Mouse (Mus musculus) stomach, embryonic 16.5 days (tissue): ENCODE results near the gene Wnt3. TPM values are rescaled to one million over a fixed set of nuclear protein-coding genes. Genes with fewer than 3 reads are reported as not detected.

Experiments used
- ATAC-seq: fragments of 200-750 bp; cut with Nextera tagmentation; 2 replicates; pipeline ENCODE4 v1.8.0; 2017; ENCODE audit warnings: moderate number of reproducible peaks, moderate TSS enrichment; ENCODE audit not compliant: insufficient read depth, low FRiP score
- H3K27ac ChIP-seq: fragments of 300-500 bp; sonication (generic); 2 replicates; pipeline ENCODE4 v1.5.1; 2014; ENCODE audit warnings: low read length
- H3K27me3 ChIP-seq: fragments of 300-500 bp; sonication (generic); 2 replicates; pipeline ENCODE4 v1.6.1; 2014; ENCODE audit warnings: low read length, control low read depth, mixed read lengths; ENCODE audit not compliant: control insufficient read depth, insufficient read depth
- H3K36me3 ChIP-seq: fragments of 300-500 bp; sonication (generic); 2 replicates; pipeline ENCODE4 v1.6.1; 2014; ENCODE audit warnings: low read length; ENCODE audit not compliant: control insufficient read depth, insufficient read depth
- H3K4me1 ChIP-seq: fragments of 300-500 bp; sonication (generic); 2 replicates; pipeline ENCODE4 v1.6.1; 2014; ENCODE audit warnings: low read length, control low read depth, mixed read lengths; ENCODE audit not compliant: control insufficient read depth, insufficient read depth
- H3K4me2 ChIP-seq: fragments of 300-500 bp; sonication (generic); 2 replicates; pipeline ENCODE4 v1.6.1; 2014; ENCODE audit warnings: low read depth, low read length, mixed read lengths
- H3K4me3 ChIP-seq: fragments of 300-500 bp; sonication (generic); replicated peaks from 2 replicates; pipeline ENCODE4 v1.5.1; 2014; ENCODE audit warnings: mild to moderate bottlenecking, low read length
- H3K9ac ChIP-seq: fragments of 300-500 bp; sonication (generic); 2 replicates; pipeline ENCODE4 v1.6.1; 2014; ENCODE audit warnings: low read length
- H3K9me3 ChIP-seq: fragments of 300-500 bp; sonication (generic); replicated peaks from 2 replicates; pipeline ENCODE4 v1.6.1; 2016; ENCODE audit warnings: low read length, control low read depth; ENCODE audit not compliant: control insufficient read depth
- WGBS: fragments of 180-500 bp; shearing (Covaris S2); extraction: QIAGEN DNeasy Blood & Tissue Kit; methylation state at CpG from one replicate; pipeline ENCODE4 v1.1.7; 2014; 5-methylcytosine and 5-hydroxymethylcytosine counted together
- polyA plus RNA-seq: library from polyadenylated mRNA; unstranded; fragments of >200 nt; fragmentation: Nextera tagmentation; extraction: Ambion mirVana; gene quantifications from 2 replicates; pipeline ENCODE4 v1.2.1, GENCODE M21; 2015

The Wnt3 gene
- polyA plus RNA-seq, 1 experiment from 2014 or later: 0.06 TPM

DNA sequence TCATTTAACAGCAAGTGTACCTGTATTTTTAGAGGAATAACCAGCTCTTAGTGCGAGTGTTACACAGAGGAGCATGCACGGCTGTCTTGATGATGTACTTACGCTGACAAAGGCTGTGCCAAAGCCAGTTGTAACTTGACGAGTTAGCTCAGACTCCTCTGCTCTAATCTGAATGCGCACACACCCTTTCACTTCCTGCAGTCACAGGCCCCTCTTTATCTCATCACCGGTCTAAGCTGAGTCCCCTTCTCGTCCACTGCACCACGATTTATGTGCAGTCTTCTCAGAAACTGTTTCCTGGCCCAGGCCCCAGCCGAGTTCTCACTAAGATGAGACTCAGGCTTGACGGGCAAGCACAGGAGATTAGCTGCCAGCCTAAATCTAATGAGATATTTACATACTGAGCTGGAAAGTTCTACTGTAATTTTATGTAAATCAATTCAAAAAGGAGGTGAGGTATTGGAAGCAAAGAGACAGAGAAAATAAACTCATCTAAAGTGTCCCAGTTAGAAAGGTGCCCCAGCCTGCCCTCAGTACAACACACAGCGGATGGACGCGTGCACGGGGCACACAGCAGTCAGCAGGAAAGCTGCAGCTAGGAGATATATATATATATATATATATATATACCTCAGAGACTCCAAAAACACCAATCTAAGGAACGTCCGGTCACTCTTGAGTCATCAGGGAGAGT, 78.8 kb downstream of the Wnt3 start:
- H3K27me3 ChIP-seq: no peaks in the 10 kb centered on the region
- no peaks in the 10 kb centered on the region for H3K9me3 ChIP-seq
- H3K9ac ChIP-seq: no peak overlapping the region
- H3K4me3 ChIP-seq: no peak overlapping the region
- no peak overlapping the region for H3K4me2 ChIP-seq
- no peaks in the 10 kb centered on the region for H3K4me1 ChIP-seq
- no peak for ATAC-seq
- WGBS: 61% methylated on average over 16 of the region's 16 CpGs
- no peak overlapping the region for H3K27ac ChIP-seq
- no peaks in the 10 kb centered on the region for H3K36me3 ChIP-seq

DNA sequence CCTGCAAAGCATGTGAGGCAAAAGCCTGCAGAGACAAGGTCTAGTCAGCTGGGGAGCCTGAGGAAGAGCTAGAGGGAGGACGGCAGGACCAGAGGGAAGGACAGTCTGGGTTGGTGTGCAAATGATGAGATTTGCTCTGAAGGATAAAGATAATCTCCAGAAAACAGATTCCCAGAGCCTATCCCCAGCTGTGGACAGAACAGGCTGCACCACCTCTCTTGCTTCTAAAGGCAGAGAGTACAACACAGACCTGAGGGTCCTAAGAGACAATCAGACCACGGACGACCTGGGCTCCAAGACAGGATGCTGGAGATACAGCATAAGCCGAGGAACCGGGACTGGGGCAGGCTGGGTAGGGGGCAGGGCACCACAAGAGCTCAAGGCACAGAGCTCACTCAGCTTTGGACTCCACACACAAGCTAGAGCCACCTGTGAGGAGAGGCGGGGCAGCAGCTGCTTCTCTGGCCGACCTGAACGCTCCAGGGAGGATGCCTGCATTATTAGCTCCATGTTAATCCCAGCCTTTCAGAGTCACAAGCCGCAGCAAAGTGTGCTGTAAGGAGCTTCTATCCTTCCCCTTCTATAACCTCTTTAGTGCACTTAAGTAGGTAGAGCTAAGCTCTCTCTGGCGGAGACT, 79.5 kb downstream of the Wnt3 start:
- H3K27ac ChIP-seq: no peak overlapping the region
- H3K9me3 ChIP-seq: no peaks in the 10 kb centered on the region
- no peak overlapping the region for H3K4me2 ChIP-seq
- H3K27me3 ChIP-seq: no peaks in the 10 kb centered on the region
- H3K9ac ChIP-seq: no peak overlapping the region
- H3K4me1 ChIP-seq: no peaks in the 10 kb centered on the region
- no peak for ATAC-seq
- 59% methylated on average over 10 of the region's 10 CpGs for WGBS
- peaks cover 2% of the 10 kb centered on the region; the same call in 1 of the 2 replicates for H3K36me3 ChIP-seq
- H3K4me3 ChIP-seq: no peak overlapping the region

DNA sequence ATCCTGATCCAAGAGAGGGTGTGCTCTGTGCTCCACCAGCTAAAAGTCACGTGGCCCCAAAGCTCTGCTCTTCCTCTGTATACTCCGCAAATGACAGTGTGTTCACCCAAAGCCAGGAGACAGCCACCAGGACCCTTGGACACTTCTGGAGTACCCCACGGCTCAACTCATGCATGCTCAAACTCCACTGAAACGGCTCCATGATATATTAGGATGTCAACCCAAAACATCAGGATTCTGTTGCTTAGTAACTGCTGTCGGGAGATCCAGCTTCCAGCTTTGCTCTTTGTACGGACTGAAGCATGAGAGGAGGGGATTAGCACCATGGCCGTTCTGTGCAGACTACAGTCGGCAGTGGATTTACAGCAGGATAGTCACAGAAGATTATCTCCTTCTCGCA, 80.3 kb downstream of the Wnt3 start:
- no peaks in the 10 kb centered on the region for H3K27me3 ChIP-seq
- no peak overlapping the region for H3K9ac ChIP-seq
- H3K4me2 ChIP-seq: no peak overlapping the region
- peaks cover 3% of the 10 kb centered on the region; the same call in 1 of the 2 replicates for H3K36me3 ChIP-seq
- H3K9me3 ChIP-seq: no peaks in the 10 kb centered on the region
- H3K4me3 ChIP-seq: no peak overlapping the region
- ATAC-seq: no peak
- no peaks in the 10 kb centered on the region for H3K4me1 ChIP-seq
- H3K27ac ChIP-seq: no peak overlapping the region
- 60% methylated on average over 9 of the region's 9 CpGs for WGBS

DNA sequence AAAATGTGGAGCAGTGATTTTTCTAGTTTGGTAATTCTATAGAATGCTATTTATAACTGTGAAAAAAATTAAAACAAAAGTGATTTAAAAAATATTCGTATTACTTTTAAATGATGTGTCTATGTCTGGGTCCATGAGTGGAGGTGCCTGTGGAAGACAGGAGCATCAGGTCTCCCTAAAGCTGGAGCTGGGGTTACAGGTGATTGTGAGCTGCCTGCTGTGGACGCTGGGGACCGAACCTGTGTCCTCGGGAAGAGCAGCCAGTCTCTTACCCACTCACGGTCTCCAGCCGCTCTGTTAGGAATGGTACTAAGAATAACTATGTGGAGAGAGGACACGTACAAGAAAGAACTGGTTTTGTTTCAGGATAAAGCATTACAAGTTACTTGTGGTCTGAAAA, 82.7 kb downstream of the Wnt3 start:
- Histone ChIP-seq H3K9ac (no peak overlapping the region), H3K27ac (no peak overlapping the region), H3K4me3 (no peak overlapping the region), H3K27me3 (no peaks in the 10 kb centered on the region), H3K4me1 (no peaks in the 10 kb centered on the region), H3K9me3 (no peaks in the 10 kb centered on the region), H3K4me2 (no peak overlapping the region), H3K36me3 (peaks cover 6% of the 10 kb centered on the region)
- WGBS: 89% methylated on average over 7 of the region's 7 CpGs
- no peak for ATAC-seq

DNA sequence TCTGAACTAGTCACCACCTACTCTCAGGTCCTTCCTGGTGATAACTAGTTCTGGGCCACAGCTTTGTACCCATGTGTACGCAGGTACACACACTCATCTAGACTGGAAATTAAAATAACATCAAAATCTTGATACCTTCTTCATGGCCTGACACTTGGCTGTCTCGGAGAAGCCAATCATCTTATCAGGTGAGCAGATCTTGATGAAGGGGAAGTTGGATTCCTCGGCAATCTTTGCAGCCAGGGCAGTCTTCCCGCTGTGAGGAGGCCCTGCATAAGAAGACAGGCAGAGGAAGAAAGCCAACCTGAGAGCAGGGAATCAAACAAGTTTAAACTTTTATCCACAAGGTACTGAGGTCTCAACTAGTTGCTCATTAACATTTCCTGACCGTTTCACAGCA, 84.8 kb downstream of the Wnt3 start:
- no peaks in the 10 kb centered on the region for H3K4me1 ChIP-seq
- 60% methylated on average over 5 of the region's 5 CpGs for WGBS
- no peaks in the 10 kb centered on the region for H3K27me3 ChIP-seq
- no peak overlapping the region for H3K27ac ChIP-seq
- peaks cover 10% of the 10 kb centered on the region for H3K36me3 ChIP-seq
- no peaks in the 10 kb centered on the region for H3K9me3 ChIP-seq
- H3K9ac ChIP-seq: no peak overlapping the region
- no peak overlapping the region for H3K4me3 ChIP-seq
- H3K4me2 ChIP-seq: no peak overlapping the region
- no peak for ATAC-seq

DNA sequence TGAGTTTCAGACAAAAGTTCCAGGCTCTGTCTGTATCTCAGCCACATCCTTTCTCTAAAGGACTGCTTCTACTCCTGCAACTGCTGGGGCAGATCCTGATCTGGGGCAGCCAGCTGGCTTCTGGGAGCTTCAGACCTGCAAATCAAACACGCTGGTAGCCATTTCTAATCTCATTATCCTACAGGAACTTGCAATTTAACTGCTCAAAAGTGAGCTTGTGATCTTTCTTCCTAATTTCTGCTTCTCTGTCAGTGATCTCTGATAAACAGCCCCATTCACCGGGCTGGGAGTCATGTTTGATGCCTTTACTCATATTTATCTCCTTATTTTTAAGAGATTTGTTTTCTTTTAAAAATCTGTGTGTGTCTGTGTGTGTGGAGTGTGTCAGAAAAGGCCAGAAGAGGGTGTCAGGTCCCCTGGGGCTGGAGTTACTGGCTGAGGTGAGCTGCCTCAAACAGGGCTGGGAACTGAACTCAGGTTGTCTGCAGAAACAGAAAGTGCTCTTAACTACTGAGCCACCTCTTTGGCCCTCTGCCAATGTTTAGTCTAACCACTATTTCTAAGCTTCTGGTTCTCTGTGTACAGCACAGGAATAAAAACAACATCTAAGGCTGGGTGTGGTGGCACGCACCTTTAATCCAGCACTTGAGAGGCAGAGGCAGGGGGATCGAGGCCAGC, 86.1 kb downstream of the Wnt3 start:
- ATAC-seq: no peak
- Histone ChIP-seq H3K36me3 (peaks cover 10% of the 10 kb centered on the region), H3K27me3 (no peaks in the 10 kb centered on the region), H3K9ac (no peak overlapping the region), H3K4me1 (no peaks in the 10 kb centered on the region), H3K4me3 (no peak overlapping the region), H3K4me2 (no peak overlapping the region), H3K27ac (no peak overlapping the region), H3K9me3 (no peaks in the 10 kb centered on the region)
- WGBS: 67% methylated on average over 4 of the region's 4 CpGs

DNA sequence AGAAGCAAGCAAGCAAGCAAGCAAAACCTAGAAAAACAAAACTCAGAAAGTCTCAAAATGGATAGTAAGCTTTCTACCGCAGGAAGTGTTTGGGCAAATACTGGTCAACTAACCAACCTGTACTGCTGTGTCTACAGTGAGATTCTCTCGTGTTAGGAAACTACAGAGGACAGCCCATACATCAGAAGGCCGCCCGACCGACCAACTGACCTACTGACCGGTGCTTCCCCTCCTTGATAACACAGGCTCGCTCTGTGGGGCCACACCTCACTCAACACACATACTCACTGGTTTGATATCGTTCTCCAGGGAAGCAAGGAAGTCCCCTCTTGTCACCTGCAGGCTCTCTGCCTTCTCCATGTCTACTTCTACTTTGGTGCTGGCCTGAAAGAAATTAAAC, 89.0 kb downstream of the Wnt3 start:
- Histone ChIP-seq H3K36me3 (peaks cover 10% of the 10 kb centered on the region), H3K4me2 (no peak overlapping the region), H3K27ac (no peak overlapping the region), H3K9ac (no peak overlapping the region), H3K4me3 (no peak overlapping the region), H3K27me3 (no peaks in the 10 kb centered on the region), H3K4me1 (no peaks in the 10 kb centered on the region), H3K9me3 (no peaks in the 10 kb centered on the region)
- no peak for ATAC-seq
- WGBS: 58% methylated on average over 8 of the region's 8 CpGs

DNA sequence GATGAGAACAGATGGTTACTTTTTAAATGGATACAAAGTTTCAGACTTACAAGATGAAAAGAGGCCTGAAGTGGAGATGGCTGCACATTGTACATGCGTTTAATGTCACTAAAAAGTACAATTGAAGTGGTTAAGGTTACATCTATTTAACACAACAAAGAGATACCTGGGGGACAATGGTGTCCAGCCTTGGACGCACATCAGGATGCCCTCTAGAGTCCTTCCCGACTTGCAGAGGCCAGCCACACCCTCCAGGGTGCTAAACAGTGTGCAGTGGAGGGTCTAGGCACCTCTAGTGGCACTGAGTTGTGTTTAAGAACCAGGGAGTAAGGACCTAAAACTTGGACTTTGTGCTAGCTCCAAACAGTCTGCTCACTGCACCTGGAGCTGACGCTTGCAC, 90.5 kb downstream of the Wnt3 start:
- ATAC-seq: no peak
- 89% methylated on average over 4 of the region's 4 CpGs for WGBS

DNA sequence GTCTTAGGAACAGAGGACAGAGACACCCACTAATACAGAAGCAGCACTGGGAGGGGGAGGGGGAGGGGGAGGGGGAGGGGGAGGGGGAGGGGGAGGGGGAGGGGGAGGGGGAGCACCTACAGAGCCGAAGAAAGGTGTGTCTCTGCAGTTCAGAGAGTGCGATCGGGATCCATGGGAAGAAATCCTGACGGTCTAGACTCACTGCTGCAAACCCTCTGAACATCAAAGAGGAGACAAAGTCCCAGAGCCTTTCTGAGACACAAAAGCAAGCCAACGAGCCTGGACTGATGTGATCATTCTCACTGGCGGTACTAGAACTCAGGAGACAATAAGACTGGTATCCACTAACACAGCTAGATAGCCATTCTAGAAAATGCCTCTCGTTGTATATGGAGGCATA, 91.4 kb downstream of the Wnt3 start:
- Histone ChIP-seq H3K4me1 (no peaks in the 10 kb centered on the region), H3K27ac (no peak overlapping the region), H3K36me3 (peaks cover 7% of the 10 kb centered on the region; the same call in 1 of the 2 replicates), H3K4me2 (no peak overlapping the region), H3K9me3 (no peaks in the 10 kb centered on the region), H3K4me3 (no peak overlapping the region), H3K9ac (no peak overlapping the region), H3K27me3 (no peaks in the 10 kb centered on the region)
- ATAC-seq: no peak
- WGBS: 71% methylated on average over 7 of the region's 7 CpGs

More for the DNA sequence above, 90.5 kb downstream of the Wnt3 start:
- no peaks in the 10 kb centered on the region for H3K27me3 ChIP-seq
- no peak overlapping the region for H3K9ac ChIP-seq
- no peak overlapping the region for H3K4me2 ChIP-seq
- peaks cover 7% of the 10 kb centered on the region; the same call in 1 of the 2 replicates for H3K36me3 ChIP-seq
- no peaks in the 10 kb centered on the region for H3K9me3 ChIP-seq
- no peak overlapping the region for H3K27ac ChIP-seq
- H3K4me1 ChIP-seq: no peaks in the 10 kb centered on the region
- no peak overlapping the region for H3K4me3 ChIP-seq
